Mouse (Mus musculus): ENCODE results near the gene Erc2.

The Erc2 gene

DNA sequence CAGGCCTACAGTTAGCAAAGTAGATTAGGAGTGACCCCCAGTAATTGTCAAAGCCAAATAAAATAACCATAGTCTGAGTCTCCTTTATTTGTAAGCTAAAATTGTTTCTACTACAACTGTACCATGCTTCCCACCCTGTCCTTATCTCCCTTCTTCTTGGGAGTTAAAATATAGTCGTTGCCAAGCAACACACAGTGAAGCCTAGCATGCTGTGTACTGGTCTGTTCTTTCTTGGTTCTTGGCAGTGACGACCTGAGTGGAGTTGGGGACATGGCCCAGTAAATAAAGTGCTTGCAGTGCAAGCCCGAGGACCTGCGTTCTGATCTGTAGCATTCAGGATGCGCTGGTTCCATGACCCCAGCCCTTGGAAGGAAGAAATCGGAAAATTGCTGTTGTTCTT, 608.3 kb downstream of the Erc2 start:
- DNase-seq, result no peak

DNA sequence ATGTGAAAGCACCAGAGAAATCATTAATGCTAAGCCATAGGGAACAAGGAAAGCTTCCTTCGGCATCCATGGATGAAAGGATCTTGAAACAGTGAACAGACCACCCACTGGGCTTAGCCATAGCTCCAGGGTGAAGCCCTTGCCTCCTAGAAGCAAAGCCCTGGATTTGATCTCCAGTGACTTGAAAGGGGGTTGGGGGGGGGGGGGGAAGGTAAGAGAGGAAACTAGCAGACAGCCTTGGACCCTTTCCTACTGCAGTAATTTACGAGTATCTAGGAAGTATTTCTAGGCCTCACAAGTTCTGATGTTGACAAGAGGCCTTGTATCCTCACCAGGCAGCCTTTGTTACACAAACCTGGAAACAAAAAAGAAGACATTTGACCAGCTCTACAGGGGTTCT, 609.0 kb downstream of the Erc2 start:
- no peak for DNase-seq

DNA sequence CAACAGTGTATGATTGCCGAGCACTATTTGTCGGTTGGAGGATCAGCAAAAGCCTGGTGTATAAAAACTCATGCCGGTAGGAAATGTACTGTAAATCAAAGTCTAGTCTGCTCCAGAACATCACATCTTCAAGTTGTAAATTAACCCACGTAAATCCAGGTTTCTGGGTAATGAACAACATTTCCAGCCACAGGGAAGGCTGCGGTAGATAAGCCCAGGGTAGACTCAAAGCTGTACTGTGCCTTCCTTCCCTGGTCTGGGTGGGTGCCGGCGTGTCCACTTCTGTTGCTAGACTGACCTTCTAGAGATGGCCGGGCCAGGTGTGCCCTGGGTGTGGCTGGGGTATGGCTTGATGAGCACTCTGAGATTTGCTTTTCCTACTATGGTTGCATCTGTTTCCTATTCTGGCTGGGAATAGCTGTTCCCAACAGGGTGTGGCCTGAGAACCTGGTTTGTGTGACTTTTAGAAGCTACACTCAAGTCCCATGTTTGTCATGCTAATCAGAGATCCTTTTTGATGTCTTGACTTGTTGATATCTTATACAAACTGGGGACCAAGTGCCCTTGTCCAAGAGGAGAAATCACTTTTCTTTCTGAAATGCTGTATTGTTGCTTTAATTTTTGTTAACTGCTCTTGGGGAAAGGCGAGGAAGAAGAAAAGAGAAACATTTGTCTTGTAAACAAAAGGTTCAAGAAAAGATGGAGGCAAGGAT, 616.3 kb downstream of the Erc2 start:
- DNase-seq, result no peak

DNA sequence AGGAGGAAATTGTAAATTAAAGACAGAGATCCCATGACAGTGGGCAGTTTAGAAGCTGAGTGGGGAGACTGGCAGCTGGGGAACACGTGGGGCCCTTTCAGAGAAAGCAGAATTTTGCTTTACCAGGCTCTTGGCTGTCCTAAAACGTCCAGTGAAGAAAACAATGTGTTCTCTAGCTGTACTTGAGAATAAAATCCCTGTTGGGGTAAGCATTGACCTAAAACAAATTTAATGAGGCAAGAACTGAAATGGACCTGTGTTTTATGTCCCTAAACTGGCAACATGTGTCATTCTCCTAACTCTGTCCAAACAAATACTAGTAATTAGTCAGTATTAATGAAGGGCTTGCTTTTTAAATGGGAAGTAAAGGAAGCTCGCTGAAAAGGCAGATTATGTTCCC, 617.9 kb downstream of the Erc2 start:
- DNase-seq, result no peak

DNA sequence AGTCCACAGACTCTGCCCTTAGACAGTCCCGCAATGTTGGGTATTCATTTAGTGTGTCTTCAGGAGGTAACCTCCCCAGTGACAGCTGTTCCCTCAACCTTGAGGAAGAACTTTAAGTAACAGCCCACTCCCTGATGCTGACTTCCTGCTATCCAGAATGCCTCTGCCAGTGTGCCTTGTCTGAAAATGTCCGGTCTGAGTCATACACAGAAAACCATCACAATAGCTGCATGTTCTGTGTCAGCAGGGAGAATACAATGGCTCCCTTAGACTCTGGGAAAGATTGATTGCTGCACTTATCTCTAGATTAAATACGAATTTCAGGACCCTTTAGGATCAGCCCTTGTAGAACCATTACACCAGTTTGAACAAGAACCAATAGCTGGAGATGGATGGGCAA, 620.5 kb downstream of the Erc2 start:
- DNase-seq, result no peak

DNA sequence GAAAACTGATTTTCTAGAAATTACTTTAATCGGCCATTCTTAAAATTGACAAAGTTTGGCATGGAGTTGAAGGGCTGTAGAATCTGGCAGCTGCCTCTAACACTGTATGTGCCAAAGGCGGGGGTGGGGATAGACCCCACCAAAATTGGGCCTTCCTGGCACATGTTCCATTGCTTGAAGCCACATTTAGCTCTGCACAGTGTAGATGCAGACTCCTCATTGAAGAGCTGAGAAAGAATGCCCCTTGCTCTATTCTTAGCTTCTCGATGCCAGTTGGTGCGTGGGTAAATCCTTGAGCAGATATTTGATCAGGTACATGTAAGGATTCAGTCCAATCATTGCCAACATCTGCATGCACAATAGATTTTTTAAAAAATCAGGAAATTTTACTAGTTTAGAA, 621.2 kb downstream of the Erc2 start:
- no peak for DNase-seq

DNA sequence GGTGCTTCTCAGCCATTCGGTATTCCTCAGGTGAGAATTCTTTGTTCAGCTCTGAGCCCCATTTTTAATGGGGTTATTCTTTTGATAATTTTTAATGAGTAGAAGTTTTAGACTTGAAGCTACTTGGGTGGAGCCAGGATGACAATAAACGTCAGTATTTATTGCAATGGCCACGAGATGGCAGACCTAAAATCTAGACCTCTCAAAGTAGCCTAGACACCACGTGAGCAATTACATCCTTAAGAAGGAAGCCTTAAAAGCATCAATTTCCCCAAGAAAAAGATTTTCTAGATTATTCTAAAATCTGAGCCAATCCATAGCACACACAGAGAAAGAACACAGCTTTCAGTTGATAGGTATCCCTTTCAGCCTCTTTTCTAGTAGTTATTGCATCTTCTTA, 640.5 kb downstream of the Erc2 start:
- DNase-seq, result no peak

DNA sequence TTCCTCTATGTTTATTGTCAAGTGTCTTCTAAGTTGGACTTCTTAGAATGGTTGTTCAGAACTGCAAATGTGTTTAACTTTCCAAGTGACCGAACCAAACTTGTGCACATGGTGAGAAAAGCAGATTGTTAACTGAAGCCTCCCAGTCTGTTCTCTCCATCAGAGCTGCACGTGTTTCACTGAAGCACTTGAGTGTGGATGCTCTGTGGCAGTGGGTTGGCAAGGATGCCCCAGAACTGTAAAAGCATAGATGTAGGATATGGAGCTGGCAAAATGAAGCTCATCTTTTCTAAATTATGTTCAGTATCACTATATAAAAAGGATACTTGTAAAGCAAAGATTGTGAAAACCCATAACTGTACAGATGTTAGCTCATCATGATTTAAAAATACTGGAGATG, 645.1 kb downstream of the Erc2 start:
- DNase-seq, result no peak

DNA sequence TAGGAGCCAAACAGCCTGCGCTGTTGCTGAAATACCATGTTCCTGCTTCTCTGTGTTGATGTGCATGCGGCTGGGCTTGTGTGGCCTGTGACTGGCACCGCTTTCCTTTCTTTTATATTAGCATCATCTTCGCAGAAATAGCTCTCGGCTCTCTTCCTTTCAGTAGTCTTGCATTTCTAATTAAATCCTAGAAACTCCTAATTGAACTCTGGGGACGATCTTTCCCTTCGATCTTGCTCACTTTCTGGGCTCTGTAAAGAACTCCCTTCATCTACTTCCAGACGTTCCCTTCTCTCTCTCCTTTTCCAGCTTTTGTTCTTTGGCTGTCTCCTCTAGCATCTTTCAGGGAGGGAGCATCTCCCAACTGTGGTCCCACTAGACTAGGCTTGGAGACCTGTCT, 649.6 kb downstream of the Erc2 start:
- DNase-seq, result no peak

DNA sequence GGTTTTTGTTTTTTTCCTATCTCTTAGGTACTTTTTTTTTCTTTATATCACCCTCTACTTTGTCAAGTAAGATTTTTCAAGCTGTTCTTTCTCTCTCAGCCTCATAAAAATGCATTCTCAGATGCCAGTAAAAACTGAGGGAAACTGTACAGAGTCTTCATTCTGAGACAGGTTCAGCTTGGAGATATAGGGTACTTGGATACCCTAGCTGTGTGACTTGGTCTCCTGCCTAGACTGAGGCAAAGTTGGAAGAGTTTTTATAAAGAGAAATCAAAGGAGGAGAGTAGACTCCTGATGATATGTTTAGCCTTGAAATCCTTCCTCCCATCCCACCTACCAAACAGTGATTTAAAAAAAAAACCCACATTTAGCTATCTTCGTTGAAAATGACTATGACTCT, 651.4 kb downstream of the Erc2 start:
- no peak for DNase-seq

DNA sequence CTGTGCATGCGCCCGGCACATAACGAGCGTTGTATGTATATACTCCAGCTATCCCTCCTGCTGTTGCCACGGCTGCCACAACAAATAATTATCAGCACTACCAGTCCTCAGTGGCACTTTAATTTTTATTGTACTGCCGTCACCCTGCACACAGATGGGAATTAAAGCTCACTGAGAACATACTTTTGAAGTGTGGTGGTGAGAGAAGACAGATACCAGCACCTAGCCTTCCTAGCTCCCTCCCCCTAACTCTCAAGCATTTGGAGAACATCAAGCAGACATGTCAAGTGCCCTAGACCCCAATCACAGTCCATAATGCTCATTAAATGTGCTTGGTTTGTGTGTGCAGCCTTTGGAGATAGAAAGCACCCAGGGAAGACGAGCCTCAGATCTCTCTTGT, 652.6 kb downstream of the Erc2 start:
- DNase-seq, result no peak

DNA sequence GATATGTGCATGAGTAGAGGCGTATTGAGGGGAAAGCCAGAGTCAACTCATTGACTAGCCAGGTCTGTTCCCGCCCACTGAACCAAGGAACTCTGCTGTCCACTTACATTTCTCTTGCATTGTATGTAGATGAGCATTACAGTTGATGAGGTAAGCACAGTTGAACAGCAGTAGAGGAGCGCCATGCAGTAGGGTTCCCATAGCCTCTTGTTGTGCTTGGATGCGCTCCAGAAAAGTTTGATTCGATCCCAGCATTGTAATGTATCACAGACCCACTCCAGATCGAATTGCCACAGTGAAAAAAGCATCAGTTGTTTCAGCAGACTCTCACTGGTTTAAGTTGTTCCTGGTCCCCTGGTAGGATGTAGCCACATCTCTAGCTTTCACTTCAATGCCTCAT, 656.7 kb downstream of the Erc2 start:
- DNase-seq, result no peak

DNA sequence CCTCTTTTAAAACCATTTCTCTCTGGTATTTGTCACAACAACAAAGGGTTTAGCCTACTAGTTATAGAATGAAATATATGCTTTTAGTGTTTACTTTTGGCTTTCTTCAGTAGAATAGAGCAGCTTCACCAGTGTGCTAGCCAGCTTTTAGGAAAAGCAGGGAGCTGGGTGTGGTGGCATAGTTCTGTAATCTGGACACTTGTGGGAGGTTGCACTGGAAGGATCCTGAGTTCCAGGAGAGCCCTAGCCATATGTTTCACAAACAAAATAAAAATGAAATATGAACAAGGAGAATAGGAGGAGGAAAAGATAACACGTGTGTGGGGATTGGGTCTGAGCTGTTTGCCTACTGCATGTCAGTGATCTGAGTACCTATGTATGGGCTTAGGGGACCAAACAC, 658.1 kb downstream of the Erc2 start:
- no peak for DNase-seq

DNA sequence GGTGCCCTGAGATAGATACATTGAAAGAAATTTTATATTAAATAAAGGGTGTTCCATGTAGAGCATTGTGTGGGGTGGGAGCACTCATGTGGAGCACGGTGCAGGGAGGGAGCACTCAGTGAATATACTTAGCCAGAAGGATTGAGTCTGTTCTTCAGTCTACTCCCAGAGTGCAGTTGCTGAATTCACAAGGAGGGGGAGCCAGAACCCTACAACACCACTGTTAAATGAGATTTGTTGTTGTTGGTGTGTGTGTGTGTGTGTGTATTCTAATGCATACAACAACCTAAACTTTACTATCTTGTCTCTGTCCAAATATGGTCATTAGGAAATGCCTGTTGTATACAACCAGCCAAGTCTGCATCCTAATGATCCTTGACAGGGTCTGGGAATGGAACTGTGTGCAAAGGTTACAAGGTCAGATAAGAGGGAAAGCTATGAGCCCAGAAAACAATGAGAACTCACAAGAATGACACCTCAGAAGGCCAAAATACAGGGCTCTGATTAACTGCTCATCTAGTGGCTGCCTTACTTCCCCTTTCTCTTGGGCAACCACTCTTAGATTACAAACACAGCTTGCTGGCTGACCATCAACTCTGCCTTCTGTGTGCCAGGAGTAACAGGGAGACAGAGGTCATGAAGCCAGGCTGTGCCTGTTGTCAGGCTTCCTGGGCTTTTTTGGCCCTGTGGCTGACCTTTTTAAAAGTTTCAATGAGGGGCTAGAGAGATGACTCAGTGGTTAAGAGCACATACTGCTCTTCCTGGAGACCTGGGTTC, 661.3 kb downstream of the Erc2 start:
- DNase-seq, result no peak

DNA sequence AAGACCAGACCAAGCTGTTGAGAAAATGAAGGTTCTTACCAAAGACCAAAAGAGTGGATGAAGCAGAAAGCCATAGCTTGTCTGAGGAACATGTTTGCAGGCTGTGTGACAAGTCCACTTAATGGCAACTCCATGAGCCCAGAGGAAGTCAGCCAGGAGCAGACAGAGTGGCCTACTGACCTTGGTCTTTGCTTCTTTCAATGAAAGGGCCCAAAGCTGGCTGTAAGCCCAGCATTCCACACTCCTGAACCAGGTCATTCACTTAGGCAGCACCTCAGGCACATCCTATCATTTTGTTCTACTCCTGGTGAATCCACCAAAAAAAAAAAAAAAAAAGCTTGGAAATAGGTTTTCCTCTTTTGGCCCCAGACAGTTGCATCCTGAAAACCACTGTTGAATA, 664.3 kb downstream of the Erc2 start:
- no peak for DNase-seq

DNA sequence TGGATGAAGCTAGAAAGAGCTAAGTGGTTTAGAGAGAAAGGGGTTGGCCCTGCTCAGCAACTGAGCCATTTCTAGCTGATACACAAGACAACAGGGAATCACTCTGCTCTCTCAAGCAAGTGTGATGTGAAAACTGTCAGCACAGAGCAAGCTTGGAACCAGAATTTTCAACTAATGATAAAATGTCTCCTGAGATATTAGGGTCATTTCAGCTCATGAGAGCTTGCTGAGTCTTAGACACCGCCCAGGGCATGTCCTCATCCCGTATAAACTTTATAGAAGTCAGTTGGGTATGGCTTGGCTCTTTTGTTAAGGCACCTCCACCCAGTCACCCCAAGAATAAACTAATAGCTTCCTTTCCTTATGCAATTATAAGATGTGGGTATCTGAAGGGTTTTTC, 666.0 kb downstream of the Erc2 start:
- DNase-seq, result no peak

DNA sequence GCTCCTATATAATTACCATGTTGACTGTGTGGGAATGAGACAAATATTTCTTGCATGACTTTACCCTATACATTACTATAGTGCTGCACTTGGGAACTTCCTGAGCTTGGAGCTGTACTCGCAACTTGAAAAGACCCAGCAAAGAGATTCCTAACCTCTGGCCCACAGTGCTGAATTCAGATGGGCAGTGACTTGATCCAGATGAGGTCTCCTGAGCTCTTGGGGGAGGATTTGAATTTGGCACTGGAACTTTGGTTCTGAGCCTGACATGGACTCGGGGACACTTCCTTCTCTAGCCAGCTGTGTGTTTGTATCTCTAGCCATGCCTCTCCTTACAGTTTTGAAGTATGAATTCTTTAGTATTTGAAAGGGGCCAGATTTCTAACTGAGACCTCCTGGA, 666.7 kb downstream of the Erc2 start:
- DNase-seq, result no peak

DNA sequence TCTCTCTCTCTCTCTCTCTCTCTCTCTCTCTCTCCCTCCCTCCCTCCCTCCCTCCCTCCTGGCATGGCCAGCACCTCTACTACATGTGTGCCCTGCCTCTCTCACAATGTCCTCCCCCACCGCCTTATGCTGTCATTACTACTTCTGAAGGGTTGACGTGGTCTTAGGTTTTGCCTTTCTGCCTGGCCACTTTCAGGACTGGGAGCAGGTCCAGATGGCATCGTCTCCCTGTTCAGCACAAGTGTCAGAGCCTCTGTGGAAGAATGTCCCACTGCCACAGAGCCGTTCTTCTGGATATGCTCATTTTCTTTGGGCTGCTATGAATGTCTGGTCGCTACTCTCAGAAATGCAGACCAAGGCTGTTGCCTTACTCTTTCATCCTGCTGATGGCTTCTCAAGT, 671.7 kb downstream of the Erc2 start:
- no peak for DNase-seq

DNA sequence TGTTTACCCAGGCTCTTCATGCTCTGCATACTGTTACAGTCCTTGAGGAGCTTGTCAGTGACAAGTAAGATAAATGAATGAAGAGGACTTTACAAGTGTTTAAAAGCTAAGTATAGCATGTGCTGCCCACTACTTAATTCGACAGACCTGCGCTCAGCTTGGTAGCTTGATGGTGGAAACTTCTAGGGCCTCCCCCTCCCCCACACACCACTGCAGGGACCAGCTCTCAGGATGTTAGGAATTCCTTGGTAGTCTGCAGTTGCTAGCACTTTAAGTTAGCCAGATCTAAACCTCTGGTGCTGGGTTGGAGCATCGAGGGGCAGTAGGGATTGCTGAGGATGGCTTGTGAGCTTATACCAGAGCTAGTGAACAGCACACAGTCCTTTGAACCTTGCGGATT, 672.9 kb downstream of the Erc2 start:
- DNase-seq, result no peak

DNA sequence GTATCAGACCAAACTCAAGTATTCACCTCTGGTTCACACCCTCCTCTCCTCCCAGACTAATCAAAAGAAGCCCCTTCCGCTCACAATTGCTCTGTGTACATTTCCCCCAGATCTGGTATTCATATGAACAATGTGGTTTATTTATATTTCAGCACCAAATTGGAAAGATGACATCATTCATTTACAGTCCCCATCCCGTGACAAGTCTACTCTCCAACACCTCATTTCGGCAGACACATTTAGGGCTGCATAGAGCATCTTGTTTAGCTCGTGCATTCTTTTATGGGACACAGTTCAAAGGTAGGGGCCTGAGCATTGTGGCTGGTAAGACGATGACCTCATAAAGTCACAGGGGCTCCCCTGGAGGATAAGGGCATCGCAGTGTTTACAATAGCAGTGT, 677.9 kb downstream of the Erc2 start:
- no peak for DNase-seq

DNA sequence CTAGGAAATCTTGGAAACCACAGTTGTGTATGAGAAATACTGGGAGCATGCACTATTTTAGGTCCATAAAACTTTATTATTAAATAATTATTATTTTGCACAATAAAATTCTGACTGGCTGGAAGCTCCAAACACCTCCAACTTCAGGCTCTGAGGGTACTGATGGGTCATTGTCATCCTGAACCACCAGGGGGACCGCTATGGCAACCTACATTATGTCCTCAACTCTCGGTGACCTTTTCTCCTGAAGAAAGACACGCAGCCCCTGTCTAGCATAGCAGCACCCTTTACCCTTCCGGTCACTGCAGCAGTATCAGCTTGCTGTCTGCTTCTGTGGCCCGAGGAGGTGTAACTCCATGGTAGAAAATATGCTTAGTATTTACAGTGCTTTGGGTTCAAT, 679.0 kb downstream of the Erc2 start:
- DNase-seq, result peak; percentile 16

DNA sequence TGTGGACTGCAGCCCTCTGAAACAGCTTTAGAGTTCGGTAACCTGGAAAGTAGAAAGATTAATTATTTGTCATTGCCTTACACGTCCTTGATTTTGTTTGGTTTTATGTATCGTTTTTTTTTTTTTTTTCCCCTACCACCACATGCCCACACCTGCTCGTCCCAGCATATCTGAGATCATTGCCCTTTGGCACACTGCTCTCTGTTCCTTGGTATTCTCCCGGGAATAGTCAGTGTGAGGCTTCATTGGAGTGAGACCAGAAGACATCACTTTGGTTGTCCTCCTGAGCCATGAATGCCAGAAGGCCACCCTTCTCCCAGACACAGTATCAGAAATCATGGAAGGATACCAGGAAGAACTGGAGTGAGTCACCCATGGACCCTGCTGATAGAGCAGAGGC, 681.9 kb downstream of the Erc2 start:
- DNase-seq, result no peak

DNA sequence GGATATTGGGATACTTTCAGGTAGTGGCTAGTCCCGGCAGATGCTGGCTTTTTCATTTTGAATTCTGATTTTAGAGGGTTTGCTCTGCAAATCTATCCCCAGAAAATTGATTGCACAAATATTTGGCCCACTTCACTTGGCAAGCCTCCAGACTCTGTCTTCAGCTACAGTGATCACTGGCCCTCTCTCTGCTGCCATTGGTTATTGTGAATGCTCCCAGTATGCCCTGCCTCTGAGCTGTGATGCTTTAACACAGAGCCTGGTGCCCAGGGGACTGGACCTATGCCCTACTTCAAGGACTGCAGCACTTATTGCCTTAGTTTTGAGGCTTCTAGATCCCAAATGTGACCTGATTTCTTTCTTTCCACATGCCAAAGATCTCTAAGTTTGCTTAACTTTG, 686.4 kb downstream of the Erc2 start:
- DNase-seq, result no peak

DNA sequence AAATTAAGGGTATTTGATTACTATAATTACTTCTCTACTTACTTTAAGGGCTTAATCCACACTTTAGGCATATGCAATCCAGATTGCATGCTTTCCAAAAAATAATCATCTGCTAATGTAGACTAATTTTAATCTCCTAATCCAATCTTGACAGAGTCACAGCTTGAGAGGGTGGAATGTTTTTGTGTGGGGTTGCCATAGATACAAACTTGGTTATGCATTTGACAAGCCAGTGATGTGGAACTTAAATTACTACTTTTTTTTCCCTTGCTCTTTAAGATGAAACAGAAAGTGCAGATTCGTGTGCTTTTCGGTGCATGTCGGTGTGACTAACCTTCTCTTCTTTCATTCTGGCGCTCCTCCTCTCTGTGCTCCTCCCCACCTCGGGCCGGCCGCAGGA, 694.6 kb downstream of the Erc2 start:
- peak; percentile 34 for DNase-seq
